Mouse (Mus musculus): ENCODE measurements around the gene Fgfr2. TPM values are rescaled to one million over a fixed set of nuclear protein-coding genes. Genes with fewer than 3 reads are reported as not detected.
"Not testable (repeated sequence)": the region's sequence is repeated elsewhere in the genome, so short reads cannot be mapped to it uniquely, and the experiment has no call there.

The Fgfr2 gene
- polyA plus RNA-seq, 1 experiment: 0.17 TPM

- TF ChIP-seq TCF3 (IDR thresholded peaks at IDR 0.05; ENCODE audit: insufficient read length, low read depth): no peak
- no peak for TF ChIP-seq REST (IDR thresholded peaks at IDR 0.05; ENCODE audit: insufficient read depth, insufficient read length)
- TF ChIP-seq SRF (IDR thresholded peaks at IDR 0.05; ENCODE audit: control insufficient read depth, insufficient read length, low read depth): no peak
- TF ChIP-seq MYOG (IDR thresholded peaks at IDR 0.05; ENCODE audit: control insufficient read depth in 1 of 3, insufficient read depth in 1 of 3, insufficient read length in 2 of 3, low read depth in 2 of 3): no peak
- no peak for TF ChIP-seq USF1 (IDR thresholded peaks at IDR 0.05; ENCODE audit: low read depth)
- TF ChIP-seq CEBPB (IDR thresholded peaks at IDR 0.05; ENCODE audit: insufficient read depth, poor library complexity, severe bottlenecking): no peak
- no peak for TF ChIP-seq TCF12 (IDR thresholded peaks at IDR 0.05; ENCODE audit: insufficient read depth, poor library complexity, severe bottlenecking)
- TF ChIP-seq MYOD1 (IDR thresholded peaks at IDR 0.05; ENCODE audit: control insufficient read depth in 1 of 3, insufficient read length in 2 of 3, low read depth in 2 of 3): no peak
- no peak for TF ChIP-seq E2F4 (IDR thresholded peaks at IDR 0.05; ENCODE audit: insufficient read depth)
- TF ChIP-seq POLR2A (IDR thresholded peaks at IDR 0.05; ENCODE audit: insufficient read length, low read depth): no peak
- H3K79me2 ChIP-seq (ENCODE audit: control insufficient read depth, insufficient read depth): no peaks in the 10 kb centered on the region
- H3ac ChIP-seq (ENCODE audit: control insufficient read depth, insufficient read length): no peak overlapping the region
- no peak overlapping the region for H3K4me3 ChIP-seq
- no peaks in the 10 kb centered on the region for H3K27me3 ChIP-seq (ENCODE audit: control insufficient read depth, insufficient read depth, insufficient read length)
- no peaks in the 10 kb centered on the region for H3K36me3 ChIP-seq (ENCODE audit: control insufficient read depth, insufficient read depth)
- no peak overlapping the region for H3K4me2 ChIP-seq (ENCODE audit: low read depth)
Observed at GRCm38 (mm10) chr7:130145211-130145610, 2977.9 kb downstream of the Fgfr2 start.

- H3K4me3 ChIP-seq: no peak overlapping the region
- H3K4me2 ChIP-seq (ENCODE audit: low read depth): no peak overlapping the region
- no peaks in the 10 kb centered on the region for H3K79me2 ChIP-seq (ENCODE audit: control insufficient read depth, insufficient read depth)
- H3ac ChIP-seq (ENCODE audit: control insufficient read depth, insufficient read length): no peak overlapping the region
- H3K27me3 ChIP-seq (ENCODE audit: control insufficient read depth, insufficient read depth, insufficient read length): no peaks in the 10 kb centered on the region
- no peaks in the 10 kb centered on the region for H3K36me3 ChIP-seq (ENCODE audit: control insufficient read depth, insufficient read depth)
- TF ChIP-seq CEBPB (IDR thresholded peaks at IDR 0.05; ENCODE audit: insufficient read depth, poor library complexity, severe bottlenecking) (no peak), E2F4 (IDR thresholded peaks at IDR 0.05; ENCODE audit: insufficient read depth) (no peak), POLR2A (IDR thresholded peaks at IDR 0.05; ENCODE audit: insufficient read length, low read depth) (no peak), TCF12 (IDR thresholded peaks at IDR 0.05; ENCODE audit: insufficient read depth, poor library complexity, severe bottlenecking) (no peak)
Observed at GRCm38 (mm10) chr7:130143371-130143770, 2979.8 kb downstream of the Fgfr2 start.

- no peaks in the 10 kb centered on the region for H3K79me2 ChIP-seq (ENCODE audit: control insufficient read depth, insufficient read depth)
- no peak overlapping the region for H3ac ChIP-seq (ENCODE audit: control insufficient read depth, insufficient read length)
- no peak overlapping the region for H3K4me3 ChIP-seq
- no peaks in the 10 kb centered on the region for H3K36me3 ChIP-seq (ENCODE audit: control insufficient read depth, insufficient read depth)
- no peaks in the 10 kb centered on the region for H3K27me3 ChIP-seq (ENCODE audit: control insufficient read depth, insufficient read depth, insufficient read length)
- TF ChIP-seq TCF12 (IDR thresholded peaks at IDR 0.05; ENCODE audit: insufficient read depth, poor library complexity, severe bottlenecking) (no peak), MYOD1 (IDR thresholded peaks at IDR 0.05; ENCODE audit: control insufficient read depth in 1 of 3, insufficient read length in 2 of 3, low read depth in 2 of 3) (no peak), MYOG (IDR thresholded peaks at IDR 0.05; ENCODE audit: control insufficient read depth in 1 of 3, insufficient read depth in 1 of 3, insufficient read length in 2 of 3, low read depth in 2 of 3) (no peak), USF1 (IDR thresholded peaks at IDR 0.05; ENCODE audit: low read depth) (no peak), POLR2A (IDR thresholded peaks at IDR 0.05; ENCODE audit: insufficient read length, low read depth) (no peak), MAX (IDR thresholded peaks at IDR 0.05; ENCODE audit: low read depth) (no peak), E2F4 (IDR thresholded peaks at IDR 0.05; ENCODE audit: insufficient read depth) (no peak), CEBPB (IDR thresholded peaks at IDR 0.05; ENCODE audit: insufficient read depth, poor library complexity, severe bottlenecking) (no peak), POLR2AphosphoS2 (IDR thresholded peaks at IDR 0.05; ENCODE audit: insufficient read length, low read depth) (no peak), TCF3 (IDR thresholded peaks at IDR 0.05; ENCODE audit: insufficient read length, low read depth) (no peak), SRF (IDR thresholded peaks at IDR 0.05; ENCODE audit: control insufficient read depth, insufficient read length, low read depth) (no peak)
- no peak overlapping the region for H3K4me2 ChIP-seq (ENCODE audit: low read depth)
Observed at GRCm38 (mm10) chr7:130141088-130141873, 2981.9 kb downstream of the Fgfr2 start.

- H3ac ChIP-seq (ENCODE audit: control insufficient read depth, insufficient read length): no peak overlapping the region
- no peaks in the 10 kb centered on the region for H3K27me3 ChIP-seq (ENCODE audit: control insufficient read depth, insufficient read depth, insufficient read length)
- H3K36me3 ChIP-seq (ENCODE audit: control insufficient read depth, insufficient read depth): no peaks in the 10 kb centered on the region
- TF ChIP-seq E2F4 (IDR thresholded peaks at IDR 0.05; ENCODE audit: insufficient read depth) (no peak), POLR2AphosphoS2 (IDR thresholded peaks at IDR 0.05; ENCODE audit: insufficient read length, low read depth) (no peak), MAX (IDR thresholded peaks at IDR 0.05; ENCODE audit: low read depth) (no peak), USF1 (IDR thresholded peaks at IDR 0.05; ENCODE audit: low read depth) (no peak), POLR2A (IDR thresholded peaks at IDR 0.05; ENCODE audit: insufficient read length, low read depth) (no peak), SRF (IDR thresholded peaks at IDR 0.05; ENCODE audit: control insufficient read depth, insufficient read length, low read depth) (no peak)
- no peaks in the 10 kb centered on the region for H3K79me2 ChIP-seq (ENCODE audit: control insufficient read depth, insufficient read depth)
- no peak overlapping the region for H3K4me3 ChIP-seq
- no peak overlapping the region for H3K4me2 ChIP-seq (ENCODE audit: low read depth)
Observed at GRCm38 (mm10) chr7:130134924-130135365, 2988.2 kb downstream of the Fgfr2 start.

- H3K79me2 ChIP-seq (ENCODE audit: control insufficient read depth, insufficient read depth); H3K36me3 ChIP-seq (ENCODE audit: control insufficient read depth, insufficient read depth); H3K4me3 ChIP-seq; H3K27me3 ChIP-seq (ENCODE audit: control insufficient read depth, insufficient read depth, insufficient read length); H3K4me2 ChIP-seq (ENCODE audit: low read depth); H3ac ChIP-seq (ENCODE audit: control insufficient read depth, insufficient read length): not testable (repeated sequence)
Observed at GRCm38 (mm10) chr7:130134428-130134827, 2988.7 kb downstream of the Fgfr2 start.
